Mouse (Mus musculus) MEL (cell line): ENCODE measurements around the gene Supt4a. TPM values are rescaled to one million over a fixed set of nuclear protein-coding genes. Genes with fewer than 3 reads are reported as not detected.
A peak's percentile ranks its signal among the peaks of the same experiment; 100 is the strongest.

Experiments
- DNase-seq: peaks from one replicate; pipeline ENCODE4 v3.0.0; 2011; ENCODE audit warnings: low read depth, low spot score
- H3K27ac ChIP-seq: 2 replicates; pipeline ENCODE4 v1.5.1; 2012; ENCODE audit warnings: low read depth, mild to moderate bottlenecking, control low read depth, low read length, moderate library complexity; ENCODE audit not compliant: control insufficient read depth
- H3K27me3 ChIP-seq, 2 experiments: fragments of 150-350 bp in 1 of 2; sonication (generic) in 1 of 2; 2 replicates each; pipeline ENCODE4 v1.6.1; 2012; ENCODE audit warnings: low read length in 2 of 2, mild to moderate bottlenecking in 2 of 2, improper control_type of control experiment in 1 of 2, moderate library complexity in 1 of 2; ENCODE audit not compliant: insufficient read depth in 2 of 2, control insufficient read depth in 1 of 2
- H3K36me3 ChIP-seq, 2 experiments: 2 replicates each; pipeline ENCODE4 v1.6.1; 2012 to 2014; ENCODE audit warnings: low read length in 2 of 2, improper control_type of control experiment in 1 of 2, inconsistent platforms in 1 of 2, mild to moderate bottlenecking in 1 of 2; ENCODE audit not compliant: insufficient read depth in 2 of 2, control insufficient read depth in 1 of 2
- H3K4me1 ChIP-seq, 2 experiments: fragments of 150-350 bp in 1 of 2; sonication (generic) in 1 of 2; 2 replicates each; pipeline ENCODE4 v1.6.1; 2012; ENCODE audit warnings: low read length in 2 of 2, improper control_type of control experiment in 1 of 2, mild to moderate bottlenecking in 1 of 2; ENCODE audit not compliant: insufficient read depth in 2 of 2, control insufficient read depth in 1 of 2
- H3K4me3 ChIP-seq, 2 experiments: fragments of 150-350 bp in 1 of 2; sonication (generic) in 1 of 2; 2 replicates each; pipeline ENCODE4 v1.5.1; 2012; ENCODE audit warnings: low read depth in 2 of 2, low read length in 2 of 2, mild to moderate bottlenecking in 2 of 2, moderate library complexity in 2 of 2, control low read depth in 1 of 2, improper control_type of control experiment in 1 of 2; ENCODE audit not compliant: control insufficient read depth in 1 of 2, insufficient read depth in 1 of 2
- H3K79me2 ChIP-seq: 2 replicates; pipeline ENCODE4 v1.6.1; 2012; ENCODE audit warnings: mild to moderate bottlenecking, low read length, moderate library complexity; ENCODE audit not compliant: control insufficient read depth, poor library complexity, insufficient read depth
- H3K9ac ChIP-seq: 2 replicates; pipeline ENCODE4 v1.6.1; 2012; ENCODE audit warnings: low read depth, mild to moderate bottlenecking, control low read depth, low read length, moderate library complexity; ENCODE audit not compliant: control insufficient read depth, poor library complexity, severe bottlenecking
- H3K9me3 ChIP-seq: fragments of 150-350 bp; sonication (generic); replicated peaks from 2 replicates; pipeline ENCODE4 v1.6.1; 2012; ENCODE audit warnings: mild to moderate bottlenecking, low read length, improper control_type of control experiment, moderate library complexity; ENCODE audit not compliant: insufficient read depth
- CHD1 ChIP-seq: IDR thresholded peaks from 2 replicates; pipeline ENCODE4 v1.6.1; 2012; ENCODE audit warnings: low read depth, mild to moderate bottlenecking, inconsistent platforms, low read length, improper control_type of control experiment
- CHD2 ChIP-seq: IDR thresholded peaks from 2 replicates; pipeline ENCODE4 v1.6.1; 2011; ENCODE audit warnings: low read length, improper control_type of control experiment
- CTCF ChIP-seq, 3 experiments: IDR thresholded peaks in 2 of 3; conservative IDR thresholded peaks in 1 of 3; 2 replicates each; pipeline ENCODE4 v1.5.1; 2011 to 2012; ENCODE audit warnings: low read length in 3 of 3, low read depth in 2 of 3, mild to moderate bottlenecking in 2 of 3, improper control_type of control experiment in 1 of 3, inconsistent platforms in 1 of 3, mixed read lengths in 1 of 3, moderate library complexity in 1 of 3; ENCODE audit not compliant: control insufficient read depth in 1 of 3, insufficient read depth in 1 of 3, poor library complexity in 1 of 3, severe bottlenecking in 1 of 3
- ELF1 ChIP-seq: IDR thresholded peaks from 2 replicates; pipeline ENCODE4 v1.6.1; 2014; ENCODE audit warnings: low read depth, mild to moderate bottlenecking, inconsistent platforms, low read length, improper control_type of control experiment, moderate library complexity
- EP300 ChIP-seq, 2 experiments: IDR thresholded peaks; 2 replicates each; pipeline ENCODE4 v1.6.1; 2011; ENCODE audit warnings: improper control_type of control experiment in 2 of 2, low read length in 2 of 2, low read depth in 1 of 2, mild to moderate bottlenecking in 1 of 2
- ETS1 ChIP-seq: IDR thresholded peaks from 2 replicates; pipeline ENCODE4 v1.6.1; 2012; ENCODE audit warnings: low read depth, mild to moderate bottlenecking, inconsistent platforms, low read length, improper control_type of control experiment, moderate library complexity
- JUND ChIP-seq: IDR thresholded peaks from 2 replicates; pipeline ENCODE4 v1.6.1; 2011; ENCODE audit warnings: low read depth, mild to moderate bottlenecking, improper control_type of control experiment, low read length
- MAFK ChIP-seq: IDR thresholded peaks from 2 replicates; pipeline ENCODE4 v1.6.1; 2011; ENCODE audit warnings: low read depth, mild to moderate bottlenecking, low read length, improper control_type of control experiment, borderline replicate concordance
- MAZ ChIP-seq: IDR thresholded peaks from 2 replicates; pipeline ENCODE4 v1.6.1; 2012; ENCODE audit warnings: low read depth, mild to moderate bottlenecking, inconsistent platforms, low read length, improper control_type of control experiment
- MEF2A ChIP-seq: IDR thresholded peaks from 2 replicates; pipeline ENCODE4 v1.6.1; 2014; ENCODE audit warnings: low read depth, mild to moderate bottlenecking, inconsistent platforms, low read length, improper control_type of control experiment; ENCODE audit not compliant: poor library complexity, insufficient replicate concordance, severe bottlenecking; ENCODE audit errors: extremely low read depth
- MXI1 ChIP-seq: IDR thresholded peaks from 2 replicates; pipeline ENCODE4 v1.6.1; 2011; ENCODE audit warnings: mild to moderate bottlenecking, low read depth, low read length, improper control_type of control experiment
- MYB ChIP-seq: IDR thresholded peaks from 2 replicates; pipeline ENCODE4 v1.6.1; 2011; ENCODE audit warnings: mild to moderate bottlenecking, low read depth, low read length, improper control_type of control experiment
- MYC ChIP-seq: IDR thresholded peaks from 2 replicates; pipeline ENCODE4 v1.6.1; 2011; ENCODE audit warnings: low read depth, mild to moderate bottlenecking, low read length, improper control_type of control experiment, moderate library complexity
- NRF1 ChIP-seq: IDR thresholded peaks from 2 replicates; pipeline ENCODE4 v1.6.1; 2014; ENCODE audit warnings: low read depth, mild to moderate bottlenecking, inconsistent platforms, low read length, improper control_type of control experiment, moderate library complexity; ENCODE audit not compliant: poor library complexity, insufficient read depth, severe bottlenecking
- POLR2A ChIP-seq, 2 experiments: IDR thresholded peaks; 2 replicates each; pipeline ENCODE4 v1.6.1; 2011 to 2012; ENCODE audit warnings: low read length in 2 of 2, mild to moderate bottlenecking in 2 of 2, control low read depth in 1 of 2, improper control_type of control experiment in 1 of 2, low read depth in 1 of 2, moderate library complexity in 1 of 2; ENCODE audit not compliant: control insufficient read depth in 1 of 2, insufficient read depth in 1 of 2, poor library complexity in 1 of 2
- POLR2AphosphoS5 ChIP-seq: IDR thresholded peaks from 2 replicates; pipeline ENCODE4 v1.6.1; 2012; ENCODE audit warnings: low read depth, borderline replicate concordance, mild to moderate bottlenecking, inconsistent platforms, low read length, moderate library complexity, mixed read lengths
- RAD21 ChIP-seq: IDR thresholded peaks from 2 replicates; pipeline ENCODE4 v1.6.1; 2011; ENCODE audit warnings: mild to moderate bottlenecking, low read depth, low read length, improper control_type of control experiment
- RCOR1 ChIP-seq: IDR thresholded peaks from 2 replicates; pipeline ENCODE4 v1.6.1; 2012; ENCODE audit warnings: low read depth, mild to moderate bottlenecking, inconsistent platforms, low read length, improper control_type of control experiment
- SMC3 ChIP-seq: IDR thresholded peaks from 2 replicates; pipeline ENCODE4 v1.6.1; 2011; ENCODE audit warnings: low read depth, low read length, improper control_type of control experiment
- TAL1 ChIP-seq: IDR thresholded peaks from 2 replicates; pipeline ENCODE4 v1.6.1; 2012; ENCODE audit warnings: mild to moderate bottlenecking, inconsistent platforms, low read length, moderate library complexity, mixed read lengths
- TBP ChIP-seq: IDR thresholded peaks from 2 replicates; pipeline ENCODE4 v1.8.0; 2011; ENCODE audit warnings: low read depth, low read length, improper control_type of control experiment
- UBTF ChIP-seq: IDR thresholded peaks from 2 replicates; pipeline ENCODE4 v1.6.1; 2012; ENCODE audit warnings: low read depth, mild to moderate bottlenecking, inconsistent platforms, low read length, improper control_type of control experiment, moderate library complexity, borderline replicate concordance; ENCODE audit not compliant: insufficient read depth
- USF2 ChIP-seq, 2 experiments: IDR thresholded peaks; 2 replicates each; pipeline ENCODE4 v1.6.1; 2011 to 2012; ENCODE audit warnings: improper control_type of control experiment in 2 of 2, low read length in 2 of 2, borderline replicate concordance in 1 of 2, inconsistent platforms in 1 of 2, low read depth in 1 of 2, mild to moderate bottlenecking in 1 of 2; ENCODE audit not compliant: insufficient read depth in 1 of 2
- ZC3H11A ChIP-seq: IDR thresholded peaks from 2 replicates; pipeline ENCODE4 v1.6.1; 2012; ENCODE audit warnings: low read depth, mild to moderate bottlenecking, inconsistent platforms, low read length, improper control_type of control experiment
- ZKSCAN1 ChIP-seq: IDR thresholded peaks from 2 replicates; pipeline ENCODE4 v1.6.1; 2012; ENCODE audit warnings: low read depth, mild to moderate bottlenecking, inconsistent platforms, low read length, improper control_type of control experiment, moderate library complexity
- ZMIZ1 ChIP-seq: IDR thresholded peaks from 2 replicates; pipeline ENCODE4 v1.6.1; 2012; ENCODE audit warnings: low read depth, mild to moderate bottlenecking, inconsistent platforms, low read length, improper control_type of control experiment, moderate library complexity
- ZNF384 ChIP-seq: IDR thresholded peaks from 2 replicates; pipeline ENCODE4 v1.6.1; 2012; ENCODE audit warnings: low read depth, mild to moderate bottlenecking, inconsistent platforms, low read length, improper control_type of control experiment
- polyA plus RNA-seq, 2 experiments: library from polyadenylated mRNA; stranded (reverse) in 1 of 2; unstranded in 1 of 2; fragments of >175 nt in 1 of 2; fragments of >200 nt in 1 of 2; gene quantifications; 2 replicates each; pipeline versions ENCODE4 v1.2.1 to v1.2.4; 2012; ENCODE audit warnings: low replicate concordance in 2 of 2, low read depth in 1 of 2; ENCODE audit not compliant: insufficient read length in 2 of 2, insufficient read depth in 1 of 2, missing spikeins in 1 of 2
- total RNA-seq: library from RNA; depleted of rRNA; stranded (reverse); fragments of 300-350 nt; gene quantifications from 2 replicates; pipeline ENCODE4 v1.2.3, GENCODE M21; 2012

Gene Supt4a
- total and polyA plus RNA-seq, 3 experiments, result 223 to 332 TPM; not detected in 1

- DNase-seq, result peak; percentile 99
- Histone ChIP-seq H3K79me2 (peaks cover 70% of the 10 kb centered on the region), H3K9me3 (no peaks in the 10 kb centered on the region), H3K27me3 (no peaks in the 10 kb centered on the region), H3K36me3 (peaks cover 2 to 29% of the 10 kb centered on the region in 2 experiments; a peak in 3 of 4 replicates), H3K9ac (peak overlapping the region; percentile 83), H3K4me1 (peaks cover 5 to 43% of the 10 kb centered on the region in 2 experiments; a peak in 3 of 4 replicates), H3K4me3 (peak overlapping the region; percentile 48 to 63), H3K27ac (peak overlapping the region; percentile 100)
- TF ChIP-seq MAFK, result no peak
- no peak for TF ChIP-seq CHD2
- no peak for TF ChIP-seq MXI1
- TF ChIP-seq POLR2A (IDR thresholded peaks at IDR 0.05; ENCODE audit: control insufficient read depth in 1 of 2, insufficient read depth in 1 of 2, low read depth in 1 of 2, low read length in 2 of 2, poor library complexity in 1 of 2), result peak in 1 of 2 experiments; percentile 31; a peak in 2 of 4 replicates
- no peak for TF ChIP-seq ZMIZ1
- no peak for TF ChIP-seq JUND
- TF ChIP-seq TBP, result peak; percentile 91; the same call in 1 of the 2 replicates
- no peak for TF ChIP-seq SMC3
- TF ChIP-seq RAD21, result no peak
- no peak for TF ChIP-seq NRF1
- no peak for TF ChIP-seq EP300 (IDR thresholded peaks at IDR 0.05; ENCODE audit: low read depth in 1 of 2, low read length in 2 of 2)
- TF ChIP-seq MYC, result no peak
Measured at GRCm38 (mm10) chr11:87754603-87755002, 17.3 kb downstream of the Supt4a start.

- Histone ChIP-seq H3K27ac (peak overlapping the region; percentile 100), H3K9ac (peak overlapping the region; percentile 95), H3K27me3 (no peaks in the 10 kb centered on the region), H3K9me3 (no peaks in the 10 kb centered on the region), H3K79me2 (peaks cover 61% of the 10 kb centered on the region), H3K36me3 (peaks cover 2 to 23% of the 10 kb centered on the region in 2 experiments; a peak in 3 of 4 replicates), H3K4me3 (peak overlapping the region; percentile 48 to 94), H3K4me1 (peaks cover 5 to 34% of the 10 kb centered on the region in 2 experiments; a peak in 3 of 4 replicates)
- DNase-seq, result peak; percentile 99
- TF ChIP-seq SMC3, result no peak
- peak; percentile 99 for TF ChIP-seq POLR2A (IDR thresholded peaks at IDR 0.05; ENCODE audit: control insufficient read depth in 1 of 2, insufficient read depth in 1 of 2, low read depth in 1 of 2, low read length in 2 of 2, poor library complexity in 1 of 2)
- no peak for TF ChIP-seq NRF1
- TF ChIP-seq UBTF, result 0 out of 2 replicates have a peak, but pooled peaks have one; percentile 51
- no peak for TF ChIP-seq MYC
- TF ChIP-seq USF2 (IDR thresholded peaks at IDR 0.05; ENCODE audit: borderline replicate concordance in 1 of 2, insufficient read depth in 1 of 2, low read depth in 1 of 2, low read length in 2 of 2), result no peak; a peak in 1 of 4 replicates
- no peak for TF ChIP-seq MAFK
- no peak for TF ChIP-seq ZNF384
- TF ChIP-seq ELF1, result no peak
- no peak for TF ChIP-seq ZKSCAN1
- TF ChIP-seq MEF2A, result no peak
- no peak for TF ChIP-seq ZC3H11A
- no peak for TF ChIP-seq ZMIZ1
- TF ChIP-seq CHD1, result no peak
- no peak for TF ChIP-seq ETS1
- TF ChIP-seq MYB, result no peak
- peak; percentile 99 for TF ChIP-seq POLR2AphosphoS5
- TF ChIP-seq RCOR1, result no peak
- TF ChIP-seq TAL1, result no peak; the same call in 1 of the 2 replicates
- TF ChIP-seq CTCF (IDR thresholded peaks at IDR 0.05 in 2 of 3, conservative IDR thresholded peaks at IDR 0.05 in 1 of 3; ENCODE audit: control insufficient read depth in 1 of 3, insufficient read depth in 1 of 3, low read depth in 2 of 3, low read length in 3 of 3, poor library complexity in 1 of 3, severe bottlenecking in 1 of 3), result no peak
- no peak for TF ChIP-seq MAZ
- TF ChIP-seq CHD2, result no peak
- peak; percentile 99 for TF ChIP-seq TBP
Measured at GRCm38 (mm10) chr11:87755360-87756017, 18.1 kb downstream of the Supt4a start.
